14 mouse cellular contexts compared by ENCODE assay signal in the genomic region with DNA sequence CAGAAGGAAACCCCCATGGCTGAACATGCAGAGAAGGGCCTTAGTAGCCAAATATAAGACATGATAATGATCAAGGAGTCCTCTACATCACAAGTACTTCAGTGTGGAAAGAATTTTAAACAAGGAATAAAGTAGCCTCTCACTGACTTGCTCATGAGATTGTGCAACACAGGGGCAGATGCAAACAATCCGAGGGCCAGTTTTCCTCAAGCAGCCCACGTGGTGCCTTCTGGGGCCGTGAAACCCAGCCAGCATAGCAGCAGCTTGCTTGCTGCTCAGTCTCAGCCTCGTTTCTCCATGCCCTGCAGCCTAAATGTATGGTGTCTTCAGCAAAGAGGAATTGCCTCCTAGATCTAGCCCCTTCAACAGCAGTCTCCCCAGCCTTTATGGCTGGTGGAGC.
DNase-seq lines count a peak whose midpoint lies in the region; ATAC-seq and TF ChIP-seq lines count a peak whose summit lies in the region.
"Had no signal": no experiment of that assay in that cellular context is flagged by ENCODE, and none has a peak within 500 bp of the region (broad histone marks: within the 10 kb centered on the region; RNA-seq: fewer than 3 reads in every experiment).

No protein-coding gene starts in this region.

- no peak for TF ChIP-seq CTCF in heart, adult 2 months (IDR thresholded peaks at IDR 0.05)

- H3K4me2 ChIP-seq in heart, embryonic 11.5 days: no peak overlapping the region
- H3K4me2 ChIP-seq in forebrain, embryonic 16.5 days (ENCODE audit: low read length): no peak overlapping the region
- H3K4me2 ChIP-seq: forebrain, embryonic 15.5 days; hindbrain, embryonic 14.5 days; liver, embryonic 12.5 days; midbrain, embryonic 12.5 days had no signal

- intact Hi-C loops in heart, adult 2 months (cut with DNase I): no loop called here
- intact Hi-C loops in heart, postnatal 36 days (cut with DNase I): no loop called here

- H3K27me3 ChIP-seq in heart, adult 2 months (ENCODE audit: control insufficient read depth, insufficient read depth, low read length): no peaks in the 10 kb centered on the region
- H3K27me3 ChIP-seq in heart, embryonic 11.5 days (ENCODE audit: control insufficient read depth, insufficient read depth, low read length): no peaks in the 10 kb centered on the region
- H3K27me3 ChIP-seq in forebrain, embryonic 16.5 days (replicated peaks; ENCODE audit: control insufficient read depth, insufficient read depth, low read length): no peaks in the 10 kb centered on the region
- H3K27me3 ChIP-seq: forebrain, embryonic 15.5 days; liver, embryonic 12.5 days; midbrain, embryonic 12.5 days had no signal

- no peak overlapping the region for H3K4me3 ChIP-seq in heart, adult 2 months
- H3K4me3 ChIP-seq in heart, embryonic 11.5 days (ENCODE audit: low read depth, low read length): no peak overlapping the region
- H3K4me3 ChIP-seq in forebrain, embryonic 16.5 days (replicated peaks; ENCODE audit: low read length): no peak overlapping the region
- H3K4me3 ChIP-seq: forebrain, embryonic 15.5 days; liver, embryonic 12.5 days; midbrain, embryonic 12.5 days had no signal

- no peak overlapping the region for H3K27ac ChIP-seq in heart, adult 2 months
- H3K27ac ChIP-seq in heart, embryonic 11.5 days (ENCODE audit: low read depth, low read length): no peak overlapping the region
- no peak overlapping the region for H3K27ac ChIP-seq in forebrain, embryonic 16.5 days (ENCODE audit: low read length)
- H3K27ac ChIP-seq: forebrain, embryonic 15.5 days; hindbrain, embryonic 14.5 days; liver, embryonic 12.5 days; midbrain, embryonic 12.5 days had no signal

- ATAC-seq in heart, embryonic 11.5 days (replicated peaks; ENCODE audit: insufficient number of reproducible peaks, low FRiP score, low TSS enrichment): no peak
- no peak for ATAC-seq in forebrain, embryonic 16.5 days
- ATAC-seq: forebrain, embryonic 15.5 days; liver, embryonic 12.5 days had no signal

- no peak for TF ChIP-seq EP300 in heart, adult 2 months (IDR thresholded peaks at IDR 0.05; ENCODE audit: insufficient read depth, low read depth, low read length)

- TF ChIP-seq POLR2A in heart, adult 2 months (IDR thresholded peaks at IDR 0.05; ENCODE audit: insufficient read depth, low read depth, low read length): no peak

- WGBS in heart, adult 2 months: 43% methylated on average over 4 of the region's 4 CpGs
- WGBS in heart, embryonic 11.5 days (ENCODE audit: insufficient replicate concordance): 60% methylated on average over 4 of the region's 4 CpGs
- WGBS in forebrain, embryonic 16.5 days: 77% methylated on average over 4 of the region's 4 CpGs

- H3K4me1 ChIP-seq in heart, adult 2 months (ENCODE audit: control insufficient read depth, insufficient read depth, low read length): no peaks in the 10 kb centered on the region
- no peaks in the 10 kb centered on the region for H3K4me1 ChIP-seq in heart, embryonic 11.5 days (ENCODE audit: control insufficient read depth, insufficient read depth, low read length)
- H3K4me1 ChIP-seq in forebrain, embryonic 16.5 days (replicated peaks; ENCODE audit: control insufficient read depth, insufficient read depth, low read length): no peaks in the 10 kb centered on the region
- H3K4me1 ChIP-seq: forebrain, embryonic 15.5 days; liver, embryonic 12.5 days; midbrain, embryonic 12.5 days had no signal

- H3K36me3 ChIP-seq in heart, adult 2 months (ENCODE audit: control insufficient read depth, insufficient read depth, low read length): no peaks in the 10 kb centered on the region
- no peaks in the 10 kb centered on the region for H3K36me3 ChIP-seq in heart, embryonic 11.5 days (ENCODE audit: control insufficient read depth, insufficient read depth, low read length)
- no peaks in the 10 kb centered on the region for H3K36me3 ChIP-seq in forebrain, embryonic 16.5 days (ENCODE audit: control insufficient read depth, insufficient read depth)
- H3K36me3 ChIP-seq: forebrain, embryonic 15.5 days; liver, embryonic 12.5 days; midbrain, embryonic 12.5 days had no signal

- peak; percentile 56 to 62 for DNase-seq in heart, adult 2 months
- peak; percentile 45 for DNase-seq in adipocyte (ENCODE audit: low spot score)
- DNase-seq in heart, postnatal 36 days: peak; percentile 33 to 40
- peak; percentile 64 to 84 for DNase-seq in lung, postnatal 4 days
- no peak for DNase-seq in left cerebral cortex, adult 11 months (ENCODE audit: low spot score)
- DNase-seq: kidney, adult 2 months; right cerebral cortex, adult 18-20 months; thymus, adult 18-20 months had no signal

- H3K79me2 ChIP-seq in heart, adult 2 months (replicated peaks; ENCODE audit: control insufficient read depth, insufficient read depth, low read length): no peaks in the 10 kb centered on the region

- no peak overlapping the region for H3K9ac ChIP-seq in heart, adult 2 months (ENCODE audit: low read depth, low read length)
- H3K9ac ChIP-seq in heart, embryonic 11.5 days (ENCODE audit: low read depth, low read length): no peak overlapping the region
- H3K9ac ChIP-seq in forebrain, embryonic 16.5 days (replicated peaks; ENCODE audit: low read depth, low read length): no peak overlapping the region
- H3K9ac ChIP-seq: forebrain, embryonic 15.5 days; hindbrain, embryonic 14.5 days; liver, embryonic 12.5 days; midbrain, embryonic 12.5 days had no signal

- H3K9me3 ChIP-seq in heart, embryonic 11.5 days (replicated peaks; ENCODE audit: control insufficient read depth, low read length): no peaks in the 10 kb centered on the region
- no peaks in the 10 kb centered on the region for H3K9me3 ChIP-seq in forebrain, embryonic 16.5 days (ENCODE audit: control insufficient read depth, low read length)
- H3K9me3 ChIP-seq: forebrain, embryonic 15.5 days; liver, embryonic 12.5 days; midbrain, embryonic 12.5 days had no signal
